Mouse (Mus musculus) myocyte (in vitro differentiated cells): ENCODE data around the gene Syn1. TPM values are rescaled to one million over a fixed set of nuclear protein-coding genes. Genes with fewer than 3 reads are reported as not detected.
A peak's percentile ranks its signal among the peaks of the same experiment; 100 is the strongest.

ENCODE experiments used
- H3K27me3 ChIP-seq: one replicate; pipeline ENCODE4 v1.6.1; 2011; ENCODE audit not compliant: control insufficient read depth, insufficient read depth, insufficient read length
- H3K36me3 ChIP-seq: one replicate; pipeline ENCODE4 v1.6.1; 2011; ENCODE audit not compliant: control insufficient read depth, insufficient read depth
- H3K4me2 ChIP-seq: one replicate; pipeline ENCODE4 v1.6.1; 2011; ENCODE audit warnings: low read depth, control low read depth
- H3K4me3 ChIP-seq: one replicate; pipeline ENCODE4 v1.5.1; 2011; ENCODE audit warnings: mild to moderate bottlenecking, control low read depth, moderate library complexity
- H3K79me2 ChIP-seq: one replicate; pipeline ENCODE4 v1.6.1; 2011; ENCODE audit not compliant: control insufficient read depth, insufficient read depth
- H3ac ChIP-seq: one replicate; pipeline ENCODE4 v1.6.1; 2011; ENCODE audit not compliant: control insufficient read depth, insufficient read length
- CEBPB ChIP-seq: IDR thresholded peaks from 2 replicates; pipeline ENCODE4 v1.6.1; 2011; ENCODE audit warnings: mild to moderate bottlenecking, moderate library complexity; ENCODE audit not compliant: poor library complexity, insufficient read depth, severe bottlenecking
- E2F4 ChIP-seq: IDR thresholded peaks from one replicate; pipeline ENCODE4 v1.6.1; 2011; ENCODE audit warnings: mild to moderate bottlenecking, control low read depth, moderate library complexity; ENCODE audit not compliant: insufficient read depth
- MAX ChIP-seq: IDR thresholded peaks from one replicate; pipeline ENCODE4 v1.6.1; 2011; ENCODE audit warnings: low read depth, mild to moderate bottlenecking, control low read depth
- MYOD1 ChIP-seq, 3 experiments: IDR thresholded peaks; one replicate each; pipeline ENCODE4 v1.6.1; 2011; ENCODE audit warnings: control low read depth in 2 of 3, low read depth in 2 of 3, mild to moderate bottlenecking in 2 of 3, moderate library complexity in 1 of 3; ENCODE audit not compliant: insufficient read length in 2 of 3, control insufficient read depth in 1 of 3
- MYOG ChIP-seq, 3 experiments: IDR thresholded peaks; one replicate each; pipeline ENCODE4 v1.6.1; 2011; ENCODE audit warnings: control low read depth in 2 of 3, low read depth in 2 of 3, mild to moderate bottlenecking in 2 of 3; ENCODE audit not compliant: insufficient read length in 2 of 3, control insufficient read depth in 1 of 3, insufficient read depth in 1 of 3
- POLR2A ChIP-seq: IDR thresholded peaks from one replicate; pipeline ENCODE4 v1.6.1; 2011; ENCODE audit warnings: low read depth, mild to moderate bottlenecking, control low read depth, moderate library complexity; ENCODE audit not compliant: insufficient read length
- POLR2AphosphoS2 ChIP-seq: IDR thresholded peaks from one replicate; pipeline ENCODE4 v1.6.1; 2011; ENCODE audit warnings: low read depth, control low read depth; ENCODE audit not compliant: insufficient read length
- REST ChIP-seq: IDR thresholded peaks from one replicate; pipeline ENCODE4 v1.6.1; 2011; ENCODE audit warnings: mild to moderate bottlenecking, control low read depth, moderate library complexity; ENCODE audit not compliant: insufficient read depth, insufficient read length
- SRF ChIP-seq: IDR thresholded peaks from one replicate; pipeline ENCODE4 v1.6.1; 2011; ENCODE audit warnings: low read depth; ENCODE audit not compliant: control insufficient read depth, insufficient read length
- TCF12 ChIP-seq: IDR thresholded peaks from one replicate; pipeline ENCODE4 v1.6.1; 2011; ENCODE audit warnings: mild to moderate bottlenecking, control low read depth; ENCODE audit not compliant: poor library complexity, insufficient read depth, severe bottlenecking
- TCF3 ChIP-seq: IDR thresholded peaks from one replicate; pipeline ENCODE4 v1.6.1; 2011; ENCODE audit warnings: low read depth, control low read depth; ENCODE audit not compliant: insufficient read length
- USF1 ChIP-seq: IDR thresholded peaks from one replicate; pipeline ENCODE4 v1.6.1; 2011; ENCODE audit warnings: low read depth, mild to moderate bottlenecking, control low read depth, moderate library complexity
- polyA plus RNA-seq: library from polyadenylated mRNA; unstranded; fragments of >200 nt; fragmentation: generic; extraction: Trizol; gene quantifications from one replicate; pipeline ENCODE4 v1.2.1, GENCODE M21; 2012; ENCODE audit warnings: missing spikeins

The Syn1 gene
- polyA plus RNA-seq, 1 experiment = 8.1 TPM

GRCm38 (mm10) chrX:20848256-20848984, 72.4 kb downstream of the Syn1 start:
- H3K4me2 ChIP-seq = peak overlapping the region; percentile 88
- TF ChIP-seq MYOG (IDR thresholded peaks at IDR 0.05; ENCODE audit: control insufficient read depth in 1 of 3, insufficient read depth in 1 of 3, insufficient read length in 2 of 3, low read depth in 2 of 3) = no peak
- no peak for TF ChIP-seq TCF3
- peak; percentile 84 for TF ChIP-seq POLR2A
- no peak for TF ChIP-seq CEBPB
- no peak for TF ChIP-seq REST
- peak; percentile 54 for TF ChIP-seq POLR2AphosphoS2
- no peak for TF ChIP-seq E2F4

GRCm38 (mm10) chrX:20847816-20848215, 73.0 kb downstream of the Syn1 start:
- H3K27me3 ChIP-seq = no peaks in the 10 kb centered on the region
- peak overlapping the region; percentile 76 for H3K4me3 ChIP-seq
- H3K36me3 ChIP-seq = no peaks in the 10 kb centered on the region
- TF ChIP-seq USF1 (no peak), MAX (no peak), TCF3 (no peak), TCF12 (no peak), MYOG (IDR thresholded peaks at IDR 0.05; ENCODE audit: control insufficient read depth in 1 of 3, insufficient read depth in 1 of 3, insufficient read length in 2 of 3, low read depth in 2 of 3) (no peak), POLR2AphosphoS2 (no peak), SRF (no peak), MYOD1 (IDR thresholded peaks at IDR 0.05; ENCODE audit: control insufficient read depth in 1 of 3, insufficient read length in 2 of 3, low read depth in 2 of 3) (peak in 1 of 3 experiments; percentile 9)
- no peak overlapping the region for H3ac ChIP-seq
- H3K4me2 ChIP-seq = peak overlapping the region; percentile 53
- peaks cover 20% of the 10 kb centered on the region for H3K79me2 ChIP-seq

More at GRCm38 (mm10) chrX:20848256-20848984, 72.4 kb downstream of the Syn1 start:
- Histone ChIP-seq H3K27me3 (no peaks in the 10 kb centered on the region), H3K36me3 (peaks cover 6% of the 10 kb centered on the region), H3K79me2 (peaks cover 20% of the 10 kb centered on the region), H3ac (peak overlapping the region; percentile 49), H3K4me3 (peak overlapping the region; percentile 76)

- Histone ChIP-seq H3ac (no peak overlapping the region), H3K27me3 (no peaks in the 10 kb centered on the region), H3K4me3 (no peak overlapping the region), H3K4me2 (peak overlapping the region; percentile 53), H3K36me3 (no peaks in the 10 kb centered on the region), H3K79me2 (peaks cover 20% of the 10 kb centered on the region)
- TF ChIP-seq USF1 = no peak
- no peak for TF ChIP-seq REST
- TF ChIP-seq POLR2A = no peak
- no peak for TF ChIP-seq TCF12
- no peak for TF ChIP-seq MYOD1 (IDR thresholded peaks at IDR 0.05; ENCODE audit: control insufficient read depth in 1 of 3, insufficient read length in 2 of 3, low read depth in 2 of 3)
- TF ChIP-seq E2F4 = no peak
- TF ChIP-seq MAX = no peak
- no peak for TF ChIP-seq TCF3
- TF ChIP-seq SRF = no peak
- TF ChIP-seq CEBPB = no peak
- no peak for TF ChIP-seq MYOG (IDR thresholded peaks at IDR 0.05; ENCODE audit: control insufficient read depth in 1 of 3, insufficient read depth in 1 of 3, insufficient read length in 2 of 3, low read depth in 2 of 3)
- no peak for TF ChIP-seq POLR2AphosphoS2
These were observed 73.6 kb downstream of the Syn1 start for GRCm38 (mm10) chrX:20847232-20847631.

- no peaks in the 10 kb centered on the region for H3K36me3 ChIP-seq
- H3K27me3 ChIP-seq = no peaks in the 10 kb centered on the region
- H3K4me2 ChIP-seq = peak overlapping the region; percentile 39
- TF ChIP-seq MYOG (IDR thresholded peaks at IDR 0.05; ENCODE audit: control insufficient read depth in 1 of 3, insufficient read depth in 1 of 3, insufficient read length in 2 of 3, low read depth in 2 of 3) = peak; percentile 58 to 82 (median 60)
- TF ChIP-seq REST = no peak
- TF ChIP-seq TCF3 = peak; percentile 18
- peak in 2 of 3 experiments; percentile 82 to 91 for TF ChIP-seq MYOD1 (IDR thresholded peaks at IDR 0.05; ENCODE audit: control insufficient read depth in 1 of 3, insufficient read length in 2 of 3, low read depth in 2 of 3)
- TF ChIP-seq CEBPB = no peak
- peak; percentile 46 for TF ChIP-seq TCF12
- H3K4me3 ChIP-seq = no peak overlapping the region
- no peak overlapping the region for H3ac ChIP-seq
- no peaks in the 10 kb centered on the region for H3K79me2 ChIP-seq
These were observed 91.9 kb downstream of the Syn1 start for GRCm38 (mm10) chrX:20828934-20829333.

- peak overlapping the region; percentile 86 for H3K4me2 ChIP-seq
- TF ChIP-seq TCF3 (no peak), CEBPB (0 out of 2 replicates have a peak, but pooled peaks have one; percentile 13)
- peak overlapping the region; percentile 24 for H3K4me3 ChIP-seq
These were observed 100.9 kb downstream of the Syn1 start for GRCm38 (mm10) chrX:20819708-20820426.

More at GRCm38 (mm10) chrX:20819708-20820426, 100.9 kb downstream of the Syn1 start:
- Histone ChIP-seq H3K27me3 (no peaks in the 10 kb centered on the region), H3ac (no peak overlapping the region), H3K79me2 (no peaks in the 10 kb centered on the region), H3K36me3 (no peaks in the 10 kb centered on the region)
